ENCODE assay signal across 8 mouse cellular contexts in genomic region chr5:120813023-120813422, GRCm38 (mm10). TPM values are rescaled to one million over a fixed set of nuclear protein-coding genes. Genes with fewer than 3 reads are reported as not detected.
DNase-seq lines count a peak whose midpoint lies in the region; ATAC-seq and TF ChIP-seq lines count a peak whose summit lies in the region.

No protein-coding gene starts in this region.

- H3K4me3 ChIP-seq in heart, postnatal 0 days (ENCODE audit: low read depth, low read length), result peak overlapping the region; percentile 66
- H3K4me3 ChIP-seq in MEL (ENCODE audit: control insufficient read depth in 1 of 2, insufficient read depth in 1 of 2, low read depth in 2 of 2, low read length in 2 of 2), result peak overlapping the region; percentile 76 to 78
- H3K4me3 ChIP-seq in forebrain, postnatal 0 days (ENCODE audit: low read depth, low read length), result peak overlapping the region; percentile 27; the same call in 1 of the 2 replicates

- no peaks in the 10 kb centered on the region; the same call in 1 of the 2 replicates for H3K36me3 ChIP-seq in heart, postnatal 0 days (replicated peaks; ENCODE audit: control insufficient read depth, insufficient read depth, low read length)
- no peaks in the 10 kb centered on the region for H3K36me3 ChIP-seq in MEL (ENCODE audit: control insufficient read depth in 1 of 2, insufficient read depth in 2 of 2, low read length in 2 of 2)
- no peaks in the 10 kb centered on the region for H3K36me3 ChIP-seq in forebrain, postnatal 0 days (ENCODE audit: insufficient read depth)

- no peaks in the 10 kb centered on the region for H3K4me1 ChIP-seq in heart, postnatal 0 days (ENCODE audit: control insufficient read depth, insufficient read depth)
- H3K4me1 ChIP-seq in MEL (ENCODE audit: control insufficient read depth in 1 of 2, insufficient read depth in 2 of 2, low read length in 2 of 2), result peaks cover 2 to 9% of the 10 kb centered on the region in 2 experiments; a peak in 2 of 4 replicates
- H3K4me1 ChIP-seq in forebrain, postnatal 0 days (ENCODE audit: insufficient read depth), result peaks cover 4% of the 10 kb centered on the region; the same call in 1 of the 2 replicates

- H3K4me2 ChIP-seq in heart, postnatal 0 days (ENCODE audit: low read depth, low read length), result peak overlapping the region; percentile 63
- H3K4me2 ChIP-seq in forebrain, postnatal 0 days (ENCODE audit: low read depth), result peak overlapping the region; percentile 48

- TF ChIP-seq POLR2A in MEL (IDR thresholded peaks at IDR 0.05; ENCODE audit: control insufficient read depth in 1 of 2, insufficient read depth in 1 of 2, low read depth in 1 of 2, low read length in 2 of 2, poor library complexity in 1 of 2), result no peak

- DNase-seq in heart, postnatal 0 days (ENCODE audit: low spot score), result no peak
- DNase-seq in heart, adult 9 months (ENCODE audit: low spot score in 2 of 2), result no peak
- no peak for DNase-seq in MEL (ENCODE audit: low read depth, low spot score)
- no peak for DNase-seq in forebrain, postnatal 0 days
- no peak for DNase-seq in gastrocnemius, postnatal 36 days
- DNase-seq in right cerebral cortex, postnatal 25 days, result no peak
- DNase-seq in cerebellum, adult 18-20 months, result no peak

- TF ChIP-seq CTCF in heart, postnatal 0 days (IDR thresholded peaks at IDR 0.05; ENCODE audit: low read depth), result no peak
- TF ChIP-seq CTCF in MEL (IDR thresholded peaks at IDR 0.05 in 2 of 3, conservative IDR thresholded peaks at IDR 0.05 in 1 of 3; ENCODE audit: control insufficient read depth in 1 of 3, insufficient read depth in 1 of 3, low read depth in 2 of 3, low read length in 3 of 3, poor library complexity in 1 of 3, severe bottlenecking in 1 of 3), result no peak
- TF ChIP-seq CTCF in forebrain, postnatal 0 days (IDR thresholded peaks at IDR 0.05; ENCODE audit: low read depth), result no peak

- no peaks in the 10 kb centered on the region for H3K9me3 ChIP-seq in heart, postnatal 0 days (replicated peaks; ENCODE audit: control insufficient read depth, low read length)
- H3K9me3 ChIP-seq in MEL (replicated peaks; ENCODE audit: insufficient read depth, low read length), result no peaks in the 10 kb centered on the region
- no peaks in the 10 kb centered on the region for H3K9me3 ChIP-seq in forebrain, postnatal 0 days (ENCODE audit: low read length)

- H3K79me2 ChIP-seq in MEL (ENCODE audit: control insufficient read depth, insufficient read depth, low read length, poor library complexity), result no peaks in the 10 kb centered on the region

- no peak for ATAC-seq in heart, postnatal 0 days (ENCODE audit: insufficient read depth, low read depth)
- no peak for ATAC-seq in forebrain, postnatal 0 days
- 0 out of 2 replicates have a peak, but pooled peaks have one; percentile 16 for ATAC-seq in megakaryocyte-erythroid progenitor cell, adult 5-6 weeks (replicated peaks; ENCODE audit: low FRiP score, low TSS enrichment, poor library complexity, severe bottlenecking)

- peak overlapping the region; percentile 65 for H3K9ac ChIP-seq in heart, postnatal 0 days (replicated peaks; ENCODE audit: low read depth, low read length)
- peak overlapping the region; percentile 66 for H3K9ac ChIP-seq in MEL (ENCODE audit: control insufficient read depth, low read depth, low read length, poor library complexity, severe bottlenecking)
- no peak overlapping the region for H3K9ac ChIP-seq in forebrain, postnatal 0 days

- 70% methylated on average over 6 of the region's 6 CpGs for WGBS in heart, postnatal 0 days
- WGBS in forebrain, postnatal 0 days, result 85% methylated on average over 6 of the region's 6 CpGs

- no peak for TF ChIP-seq EP300 in heart, postnatal 0 days (IDR thresholded peaks at IDR 0.05; ENCODE audit: low read depth)
- no peak for TF ChIP-seq EP300 in MEL (IDR thresholded peaks at IDR 0.05; ENCODE audit: low read depth in 1 of 2, low read length in 2 of 2)

- no peak for TF ChIP-seq RAD21 in MEL (IDR thresholded peaks at IDR 0.05; ENCODE audit: low read depth, low read length)

- H3K27ac ChIP-seq in heart, postnatal 0 days (ENCODE audit: low read depth), result no peak overlapping the region
- no peak overlapping the region for H3K27ac ChIP-seq in MEL (ENCODE audit: control insufficient read depth, low read depth, low read length)
- H3K27ac ChIP-seq in forebrain, postnatal 0 days (ENCODE audit: low read depth, low read length), result no peak overlapping the region

- H3K27me3 ChIP-seq in heart, postnatal 0 days (ENCODE audit: control insufficient read depth, insufficient read depth, low read length), result no peaks in the 10 kb centered on the region
- no peaks in the 10 kb centered on the region for H3K27me3 ChIP-seq in MEL (ENCODE audit: control insufficient read depth in 1 of 2, insufficient read depth in 2 of 2, low read length in 2 of 2)
- no peaks in the 10 kb centered on the region for H3K27me3 ChIP-seq in forebrain, postnatal 0 days (ENCODE audit: insufficient read depth, low read length)

- intact Hi-C loops in gastrocnemius, postnatal 36 days (cut with DNase I), result no loop called here

TF ChIP-seq in MEL, 35 proteins besides CTCF, POLR2A, EP300 and RAD21 (continues in another document):
- TF ChIP-seq GABPA (IDR thresholded peaks at IDR 0.05; ENCODE audit: low read depth, low read length) (no peak), MEF2A (IDR thresholded peaks at IDR 0.05; ENCODE audit: extremely low read depth, insufficient replicate concordance, low read depth, low read length, poor library complexity, severe bottlenecking) (no peak), KAT2A (conservative IDR thresholded peaks at IDR 0.05; ENCODE audit: low read depth, low read length) (no peak), ZKSCAN1 (IDR thresholded peaks at IDR 0.05; ENCODE audit: low read depth, low read length) (no peak)

RNA-seq across cellular contexts. Expression of gene Oas1c, which starts 0.7 kb away (rescaled TPM):
- total RNA-seq in heart, postnatal 0 days (2014; rRNA removed; ENCODE audit: low replicate concordance), result 0.34 and 1.6 TPM in 2 replicates
- polyA plus RNA-seq in heart, postnatal 0 days (2015; fragmentation: Nextera tagmentation; extraction: Ambion mirVana), result 0.83 and 0.92 TPM in 2 replicates
- total RNA-seq in MEL (2012; rRNA removed), result 0.65 and 0.85 TPM in 2 replicates
- 1 to 10 TPM in 1 of 2 experiments, not detected in 1; 1.8 TPM for polyA plus RNA-seq in MEL (2012; ENCODE audit: insufficient read depth in 1 of 2, insufficient read length in 2 of 2, low read depth in 1 of 2, low replicate concordance in 2 of 2, missing spikeins in 1 of 2)
- total RNA-seq in forebrain, postnatal 0 days (2014; rRNA removed), result 0.69 and 1.8 TPM in 2 replicates
- 0.63 and 0.80 TPM in 2 replicates for polyA plus RNA-seq in forebrain, postnatal 0 days (2015; fragmentation: Nextera tagmentation; extraction: Ambion mirVana)
- total RNA-seq in megakaryocyte-erythroid progenitor cell, adult 5-6 weeks (2014; fragmentation: Nextera tagmentation), result 5.3 and 8.3 TPM in 2 replicates
- 3.1 and 26.4 TPM in 2 replicates for total RNA-seq in megakaryocyte-erythroid progenitor cell, adult 5-6 weeks (2017)
- under 1 TPM; 0.15 to 0.30 TPM for total RNA-seq in gastrocnemius, postnatal 36 days (2021)

RNA-seq across cellular contexts. Expression of gene Oas1e, which starts 17.7 kb away (rescaled TPM):
- total RNA-seq in heart, postnatal 0 days (2014; rRNA removed; ENCODE audit: low replicate concordance), result not detected in 2 replicates
- polyA plus RNA-seq in heart, postnatal 0 days (2015; fragmentation: Nextera tagmentation; extraction: Ambion mirVana), result not detected in 2 replicates
- not detected in 2 replicates for total RNA-seq in MEL (2012; rRNA removed)
- not detected for polyA plus RNA-seq in MEL (2012; ENCODE audit: insufficient read depth in 1 of 2, insufficient read length in 2 of 2, low read depth in 1 of 2, low replicate concordance in 2 of 2, missing spikeins in 1 of 2)
- total RNA-seq in forebrain, postnatal 0 days (2014; rRNA removed), result not detected in 2 replicates
- 0.13 and 0.21 TPM in 2 replicates for polyA plus RNA-seq in forebrain, postnatal 0 days (2015; fragmentation: Nextera tagmentation; extraction: Ambion mirVana)
- not detected in 2 replicates for total RNA-seq in megakaryocyte-erythroid progenitor cell, adult 5-6 weeks (2014; fragmentation: Nextera tagmentation)
- not detected in 2 replicates for total RNA-seq in megakaryocyte-erythroid progenitor cell, adult 5-6 weeks (2017)
- total RNA-seq in gastrocnemius, postnatal 36 days (2021), result not detected

RNA-seq across cellular contexts. Expression of gene Oas1f, which starts 34.1 kb away (rescaled TPM):
- not detected in 2 replicates for total RNA-seq in heart, postnatal 0 days (2014; rRNA removed; ENCODE audit: low replicate concordance)
- polyA plus RNA-seq in heart, postnatal 0 days (2015; fragmentation: Nextera tagmentation; extraction: Ambion mirVana), result not detected in 2 replicates
- not detected in 2 replicates for total RNA-seq in MEL (2012; rRNA removed)
- not detected for polyA plus RNA-seq in MEL (2012; ENCODE audit: insufficient read depth in 1 of 2, insufficient read length in 2 of 2, low read depth in 1 of 2, low replicate concordance in 2 of 2, missing spikeins in 1 of 2)
- not detected in 2 replicates for total RNA-seq in forebrain, postnatal 0 days (2014; rRNA removed)
- not detected in 2 replicates for polyA plus RNA-seq in forebrain, postnatal 0 days (2015; fragmentation: Nextera tagmentation; extraction: Ambion mirVana)
- total RNA-seq in megakaryocyte-erythroid progenitor cell, adult 5-6 weeks (2014; fragmentation: Nextera tagmentation), result not detected in 2 replicates
- total RNA-seq in megakaryocyte-erythroid progenitor cell, adult 5-6 weeks (2017), result not detected in 2 replicates
- not detected for total RNA-seq in gastrocnemius, postnatal 36 days (2021)

RNA-seq across cellular contexts. Expression of gene Oas3, which starts 35.6 kb away (rescaled TPM):
- 0.80 and 1.6 TPM in 2 replicates for total RNA-seq in heart, postnatal 0 days (2014; rRNA removed; ENCODE audit: low replicate concordance)
- polyA plus RNA-seq in heart, postnatal 0 days (2015; fragmentation: Nextera tagmentation; extraction: Ambion mirVana), result 0.18 and 0.26 TPM in 2 replicates
- 1.6 and 1.9 TPM in 2 replicates for total RNA-seq in MEL (2012; rRNA removed)
- polyA plus RNA-seq in MEL (2012; ENCODE audit: insufficient read depth in 1 of 2, insufficient read length in 2 of 2, low read depth in 1 of 2, low replicate concordance in 2 of 2, missing spikeins in 1 of 2), result 1 to 10 TPM in 1 of 2 experiments, not detected in 1; 4.0 TPM
- 0.38 and 0.52 TPM in 2 replicates for total RNA-seq in forebrain, postnatal 0 days (2014; rRNA removed)
- polyA plus RNA-seq in forebrain, postnatal 0 days (2015; fragmentation: Nextera tagmentation; extraction: Ambion mirVana), result 0.29 and 0.69 TPM in 2 replicates
- 2.3 and 4.2 TPM in 2 replicates for total RNA-seq in megakaryocyte-erythroid progenitor cell, adult 5-6 weeks (2014; fragmentation: Nextera tagmentation)
- 1.8 and 2.0 TPM in 2 replicates for total RNA-seq in megakaryocyte-erythroid progenitor cell, adult 5-6 weeks (2017)
- total RNA-seq in gastrocnemius, postnatal 36 days (2021), result not detected

RNA-seq across cellular contexts. Expression of gene Oas1h, which starts 48.2 kb away (rescaled TPM):
- not detected in 2 replicates for total RNA-seq in heart, postnatal 0 days (2014; rRNA removed; ENCODE audit: low replicate concordance)
- not detected in 2 replicates for polyA plus RNA-seq in heart, postnatal 0 days (2015; fragmentation: Nextera tagmentation; extraction: Ambion mirVana)
- not detected in 2 replicates for total RNA-seq in MEL (2012; rRNA removed)
- not detected for polyA plus RNA-seq in MEL (2012; ENCODE audit: insufficient read depth in 1 of 2, insufficient read length in 2 of 2, low read depth in 1 of 2, low replicate concordance in 2 of 2, missing spikeins in 1 of 2)
- not detected in 2 replicates for total RNA-seq in forebrain, postnatal 0 days (2014; rRNA removed)
- not detected in 2 replicates for polyA plus RNA-seq in forebrain, postnatal 0 days (2015; fragmentation: Nextera tagmentation; extraction: Ambion mirVana)
- total RNA-seq in megakaryocyte-erythroid progenitor cell, adult 5-6 weeks (2014; fragmentation: Nextera tagmentation), result not detected in 2 replicates
- total RNA-seq in megakaryocyte-erythroid progenitor cell, adult 5-6 weeks (2017), result not detected in 2 replicates
- total RNA-seq in gastrocnemius, postnatal 36 days (2021), result not detected

Comparison
In these comparisons a context has a peak if more than half of its experiments do, and no peak if none do; other contexts are left out.
1. H3K4me3 ChIP-seq: peak in every context shown above with its lines; median percentile 77 in MEL; 66 in heart, postnatal 0 days; 27 in forebrain, postnatal 0 days.